Mouse (Mus musculus) gastrocnemius, adult 18-20 months (tissue): Measurements from ENCODE around the gene Unc5cl. TPM values are rescaled to one million over a fixed set of nuclear protein-coding genes. Genes with fewer than 3 reads are reported as not detected.

Experiments
- total RNA-seq, 2 experiments: library from RNA; stranded (reverse); gene quantifications; 2 replicates each; pipeline ENCODE4 v1.2.3; 2021

The Unc5cl gene
- total RNA-seq, 2 experiments from 2014 or later = not detected

Other genes with a start within 250 kb of the Unc5cl start
- not detected for gene Trem1, start 222.1 kb upstream of the Unc5cl start, total RNA-seq
- not detected for gene Trem3, start 207.1 kb upstream of the Unc5cl start, total RNA-seq
- not detected for gene Treml4, start 190.6 kb upstream of the Unc5cl start, total RNA-seq
- under 1 TPM in 1 of 2 experiments, not detected in 1; 0.12 TPM for gene Treml2, start 155.4 kb upstream of the Unc5cl start, total RNA-seq
- under 1 TPM in 1 of 2 experiments, not detected in 1; 0.05 TPM for gene B430306N03Rik, start 138.8 kb upstream of the Unc5cl start, total RNA-seq
- under 1 TPM in 1 of 2 experiments, not detected in 1; 0.97 TPM for gene Trem2, start 108.5 kb upstream of the Unc5cl start, total RNA-seq
- gene Treml1, start 95.0 kb upstream of the Unc5cl start, total RNA-seq = under 1 TPM in 1 of 2 experiments, not detected in 1; 0.19 TPM
- 1 to 10 TPM; 5.4 to 7.3 TPM for gene Nfya, start 45.0 kb upstream of the Unc5cl start, total RNA-seq
- gene Oard1, start 44.9 kb upstream of the Unc5cl start, total RNA-seq = 10 to 100 TPM; 12.3 to 17.4 TPM
- gene Apobec2, start 22.0 kb upstream of the Unc5cl start, total RNA-seq = 100 to 1,000 TPM; 411 to 558 TPM
- gene Tspo2, start 3.4 kb upstream of the Unc5cl start, total RNA-seq = not detected